Mouse (Mus musculus) lung, adult 2 months (tissue): ENCODE data around the gene Hspa12b. TPM values are rescaled to one million over a fixed set of nuclear protein-coding genes. Genes with fewer than 3 reads are reported as not detected.
A peak's percentile ranks its signal among the peaks of the same experiment; 100 is the strongest.

Experiments used
- DNase-seq: peaks from one replicate; pipeline ENCODE4 v3.0.0; 2022
- H3K4me1 ChIP-seq: fragments of 200-500 bp; 2 replicates; pipeline ENCODE4 v1.6.1; 2011; ENCODE audit warnings: low read length; ENCODE audit not compliant: control insufficient read depth, insufficient read depth
- H3K4me3 ChIP-seq: fragments of 200-500 bp; replicated peaks from 2 replicates; pipeline ENCODE3; 2011; ENCODE audit warnings: low read depth, mild to moderate bottlenecking, control low read depth, low read length; ENCODE audit errors: extremely low read depth
- CTCF ChIP-seq: fragments of 200-500 bp; IDR thresholded peaks from 2 replicates; pipeline ENCODE4 v1.5.1; 2011; ENCODE audit warnings: mild to moderate bottlenecking, low read length, control low read depth; ENCODE audit not compliant: insufficient read depth
- POLR2A ChIP-seq: fragments of 200-500 bp; IDR thresholded peaks from 2 replicates; pipeline ENCODE4 v1.6.1; 2011; ENCODE audit warnings: low read depth, mild to moderate bottlenecking, control low read depth, low read length, borderline replicate concordance; ENCODE audit errors: extremely low read depth
- WGBS: fragments of 180-500 bp; shearing (Covaris S2); methylation state at CpG from one replicate; pipeline ENCODE4 v1.1.7; 2018; 5-methylcytosine and 5-hydroxymethylcytosine counted together
- polyA plus RNA-seq: library from polyadenylated mRNA; depleted of rRNA; stranded (reverse); fragments of >200 nt; gene quantifications from 2 replicates; pipeline ENCODE4 v1.2.3, GENCODE M21; 2012

Gene Hspa12b
- polyA plus RNA-seq, 1 experiment: 56.2 TPM

GRCm38 (mm10) chr2:131175945-131176309 lies 48.8 kb downstream of the Hspa12b start:
- TF ChIP-seq POLR2A (no peak), CTCF (no peak)
- Histone ChIP-seq H3K4me3 (no peak overlapping the region), H3K4me1 (peaks cover 26% of the 10 kb centered on the region)
- WGBS: 69% methylated on average over 1 of the region's 1 CpGs
- DNase-seq: no peak

DNA sequence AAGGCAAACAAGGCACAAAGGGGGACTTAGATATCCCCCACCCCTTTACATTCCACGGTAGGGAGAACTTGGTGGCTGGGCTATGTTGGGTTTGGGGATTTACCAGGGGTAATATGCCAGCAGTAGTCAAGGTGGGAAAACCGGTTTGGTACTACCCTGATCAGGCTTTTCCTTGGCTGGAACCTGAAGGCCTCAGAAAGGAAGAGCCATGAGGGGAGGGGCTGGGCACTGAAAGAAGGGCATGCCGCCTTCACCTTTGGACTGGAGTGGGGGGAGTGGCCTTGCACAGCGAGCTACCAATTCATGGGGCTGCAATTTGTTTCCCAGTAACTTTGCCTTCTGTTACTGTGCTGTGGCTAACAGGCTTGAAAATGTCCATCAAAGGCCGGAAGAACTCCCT lies 49.4 kb downstream of the Hspa12b start:
- peak; percentile 43 for DNase-seq
- TF ChIP-seq POLR2A: no peak
- TF ChIP-seq CTCF: no peak
- H3K4me1 ChIP-seq: peaks cover 26% of the 10 kb centered on the region
- WGBS: 51% methylated on average over 5 of the region's 5 CpGs
- H3K4me3 ChIP-seq: no peak overlapping the region

GRCm38 (mm10) chr2:131177932-131178331 lies 50.9 kb downstream of the Hspa12b start:
- peak overlapping the region; percentile 35 for H3K4me3 ChIP-seq

DNA sequence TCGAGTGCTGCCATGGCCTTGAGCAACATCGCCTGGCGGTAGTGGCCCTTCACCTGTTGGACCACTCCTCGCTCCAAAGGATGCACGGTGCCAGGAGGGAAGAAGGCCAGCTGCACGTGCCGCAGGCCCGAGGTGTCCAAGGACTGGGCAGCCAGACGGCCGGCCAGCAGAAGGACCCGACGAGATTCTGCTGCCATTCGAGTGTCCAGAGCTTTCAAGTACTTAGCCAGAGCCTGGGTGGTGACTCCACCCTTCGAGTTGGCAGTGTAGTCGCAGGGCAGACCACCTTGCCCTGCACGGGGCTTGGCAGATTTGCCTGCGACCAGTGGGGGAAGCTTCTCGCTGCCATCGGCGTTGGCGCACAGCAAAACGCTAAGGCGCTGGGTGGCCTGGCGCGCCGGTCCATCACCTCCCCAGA lies 51.8 kb downstream of the Hspa12b start:
- 14% methylated on average over 26 of the region's 26 CpGs for WGBS
- DNase-seq: peak; percentile 49
- Histone ChIP-seq H3K4me1 (peaks cover 26% of the 10 kb centered on the region), H3K4me3 (peak overlapping the region; percentile 89)
- TF ChIP-seq POLR2A (no peak), CTCF (no peak)

More at GRCm38 (mm10) chr2:131177932-131178331, 50.9 kb downstream of the Hspa12b start:
- peaks cover 26% of the 10 kb centered on the region for H3K4me1 ChIP-seq
- TF ChIP-seq CTCF: no peak
- 53% methylated on average over 9 of the region's 9 CpGs for WGBS
- no peak for DNase-seq

DNA sequence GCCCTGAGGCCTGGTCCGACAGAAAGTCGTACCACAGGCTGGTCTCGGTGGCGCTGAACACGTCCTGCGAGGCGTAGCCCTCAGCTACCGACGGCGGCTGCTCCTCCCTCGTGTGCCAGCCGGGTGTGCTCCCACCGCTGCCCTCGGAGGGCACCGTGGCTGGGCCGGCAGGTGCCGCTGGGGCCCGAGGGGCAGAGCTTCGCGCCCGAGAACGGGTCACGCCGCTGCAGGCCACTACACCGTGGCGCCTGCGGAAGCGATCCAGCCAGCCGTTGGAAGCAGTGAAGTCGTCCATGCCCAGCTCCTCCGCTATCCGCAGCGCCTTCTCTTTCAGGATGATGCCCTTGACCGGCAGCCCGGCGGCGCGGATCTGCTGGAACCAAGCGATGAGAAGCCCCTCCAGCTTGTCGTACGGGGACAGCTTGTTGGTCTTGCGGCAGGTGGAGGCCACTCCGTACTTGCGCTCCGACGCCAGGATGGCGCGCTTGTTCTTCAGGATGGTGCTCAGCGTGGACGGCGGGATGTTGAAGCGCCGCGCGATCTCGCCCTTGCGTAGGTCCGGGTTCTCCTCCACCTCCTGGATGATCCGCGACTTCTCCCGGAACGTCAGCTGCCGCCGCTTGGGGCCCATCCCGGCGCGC lies 52.3 kb downstream of the Hspa12b start:
- WGBS: under 1% methylated on average over 61 of the region's 67 CpGs
- Histone ChIP-seq H3K4me1 (peaks cover 26% of the 10 kb centered on the region), H3K4me3 (peak overlapping the region; percentile 89)
- DNase-seq: peak; percentile 73
- TF ChIP-seq CTCF (no peak), POLR2A (peak; percentile 25; the same call in 1 of the 2 replicates)

DNA sequence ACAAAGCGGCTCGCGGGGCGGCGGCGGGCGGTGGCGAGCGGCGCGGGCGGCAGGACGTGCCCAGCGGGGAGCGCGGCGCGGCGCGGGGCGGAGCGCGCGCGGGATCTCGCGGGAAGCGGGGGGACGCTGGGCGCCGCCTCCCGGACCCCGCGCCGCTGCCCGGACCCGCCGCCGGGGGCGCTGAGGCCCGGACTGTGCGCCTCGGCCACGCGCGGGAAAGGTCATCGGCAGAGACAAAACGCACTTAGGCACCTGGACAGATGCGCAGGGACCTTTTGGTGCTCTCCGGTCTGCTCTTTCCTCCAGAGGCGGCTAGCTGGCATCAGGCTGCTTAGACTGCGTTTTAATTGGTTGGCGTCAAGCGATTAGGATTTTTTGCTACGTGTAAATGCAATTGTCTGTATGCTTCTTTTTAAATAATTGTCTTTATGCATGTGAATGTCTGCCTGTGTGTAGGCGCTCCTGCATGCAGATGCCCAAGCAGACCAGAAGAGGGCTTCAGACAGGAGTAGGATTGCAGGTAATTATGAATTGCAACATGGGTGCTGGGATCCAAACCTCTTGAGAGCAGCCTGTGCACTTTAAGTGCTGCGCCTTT lies 53.0 kb downstream of the Hspa12b start, which contains the start of gene Cenpb:
Gene Cenpb (minus strand): TSS at position 78 of the 598 bp plus-strand sequence.
- peak; percentile 83 for DNase-seq
- TF ChIP-seq CTCF (peak; percentile 32), POLR2A (peak; percentile 22; the same call in 1 of the 2 replicates)
- Histone ChIP-seq H3K4me1 (peaks cover 23% of the 10 kb centered on the region), H3K4me3 (peak within 1 kb of the TSS; percentile 89)
- 7% methylated on average over 57 of the region's 57 CpGs for WGBS

DNA sequence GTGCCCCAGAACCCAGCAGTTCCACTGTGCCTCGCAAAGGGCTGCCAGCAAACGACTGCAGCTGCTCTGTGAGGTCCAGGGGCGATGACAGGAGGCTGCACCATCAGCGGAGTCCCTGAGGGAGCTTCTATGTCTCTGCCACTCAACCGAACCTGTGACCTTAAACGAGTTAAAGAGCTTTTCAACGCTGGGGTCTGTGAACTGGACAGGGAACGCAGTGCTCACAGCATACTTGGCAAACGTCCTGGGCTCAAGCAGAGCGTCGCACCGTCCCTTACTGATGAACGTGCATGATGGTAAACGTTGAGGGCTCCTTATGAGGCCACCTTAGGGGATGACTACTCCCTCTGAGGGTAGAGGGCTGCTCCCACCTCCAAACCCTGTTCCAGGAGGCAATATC lies 59.3 kb downstream of the Hspa12b start:
- WGBS: 3% methylated on average over 14 of the region's 14 CpGs
- TF ChIP-seq POLR2A (no peak), CTCF (no peak)
- Histone ChIP-seq H3K4me1 (peaks cover 21% of the 10 kb centered on the region), H3K4me3 (peak overlapping the region; percentile 62)
- no peak for DNase-seq

- 3% methylated on average over 41 of the region's 43 CpGs for WGBS
- peaks cover 21% of the 10 kb centered on the region for H3K4me1 ChIP-seq
- peak within 1 kb of the TSS; percentile 85 for H3K4me3 ChIP-seq
- peak; percentile 81 for DNase-seq
- TF ChIP-seq POLR2A: peak; percentile 62; the same call in 1 of the 2 replicates
- no peak for TF ChIP-seq CTCF
Observed at GRCm38 (mm10) chr2:131186771-131187601, 59.9 kb downstream of the Hspa12b start, which contains the start of the genes Cdc25b and Spef1. Gene Cdc25b, plus strand, starts transcription at chr2:131186949. Gene Spef1, minus strand, starts transcription at chr2:131187282.

DNA sequence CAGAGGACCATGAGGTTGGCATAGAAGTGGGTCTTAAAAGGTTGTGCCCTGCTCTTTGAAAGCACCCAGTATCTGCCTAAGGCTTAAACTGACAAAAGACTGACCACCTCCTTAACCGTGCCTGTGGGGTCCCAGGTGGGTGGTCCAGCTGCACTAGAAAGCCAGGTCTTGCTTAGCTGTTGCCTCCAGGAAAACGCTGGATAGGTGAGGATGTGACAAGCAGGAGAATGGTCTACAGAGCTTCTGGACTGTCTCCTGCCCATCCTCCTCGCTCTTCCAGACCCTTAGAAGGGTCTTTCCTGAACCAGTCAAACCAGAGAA lies 60.5 kb downstream of the Hspa12b start:
- TF ChIP-seq CTCF (no peak), POLR2A (no peak)
- Histone ChIP-seq H3K4me3 (peak overlapping the region; percentile 85), H3K4me1 (peaks cover 21% of the 10 kb centered on the region)
- 47% methylated on average over 3 of the region's 3 CpGs for WGBS
- DNase-seq: no peak

DNA sequence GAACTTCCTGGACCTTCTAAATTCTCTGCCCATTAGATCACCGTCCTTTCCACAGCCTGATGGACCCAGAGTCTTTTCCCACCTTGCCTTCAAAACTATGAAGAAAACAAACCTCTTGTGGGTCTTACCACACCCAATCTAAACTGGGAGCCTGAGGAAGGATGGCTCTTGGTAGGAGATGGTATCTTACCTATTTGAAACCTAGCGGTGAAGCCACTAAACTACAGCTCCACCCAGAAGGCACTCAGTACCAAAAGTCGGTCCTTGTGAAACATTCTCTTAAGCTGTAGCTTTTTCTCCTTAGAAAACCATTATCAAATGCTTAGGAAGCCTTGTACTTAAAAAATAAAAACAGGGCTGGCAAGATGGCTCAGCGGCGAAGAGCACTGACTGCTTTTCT lies 61.2 kb downstream of the Hspa12b start:
- H3K4me3 ChIP-seq: no peak overlapping the region
- TF ChIP-seq CTCF (no peak), POLR2A (no peak)
- WGBS: 85% methylated on average over 5 of the region's 5 CpGs
- DNase-seq: no peak
- peaks cover 21% of the 10 kb centered on the region for H3K4me1 ChIP-seq
